Mouse (Mus musculus): ENCODE data around the gene Akirin1.

DNA sequence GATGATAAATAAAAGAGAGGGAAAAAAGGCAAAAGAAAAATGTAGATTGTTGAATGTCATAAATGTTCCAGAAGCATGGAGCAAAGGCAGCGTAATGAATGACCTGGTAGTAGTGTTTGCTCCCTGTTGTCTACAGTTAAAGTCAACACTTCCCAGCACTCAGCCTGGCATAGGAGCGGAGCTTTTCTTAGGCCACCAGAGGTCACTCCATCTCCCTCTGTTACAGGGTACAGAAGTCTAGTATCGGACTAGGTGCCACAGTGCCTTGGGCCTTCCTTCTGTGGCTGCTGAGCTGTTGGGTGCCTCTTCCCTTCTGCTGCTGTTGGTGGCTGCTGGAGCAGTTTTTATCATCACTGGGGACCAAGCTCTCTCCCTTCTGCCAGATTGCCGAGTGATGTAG lies 8.2 kb upstream of the Akirin1 start:
- TF ChIP-seq CTCF (IDR thresholded peaks at IDR 0.05; ENCODE audit: low read depth, low read length) (no peak), TAL1 (conservative IDR thresholded peaks at IDR 0.05; ENCODE audit: low read depth, low read length) (no peak)

Measured in G1E (cell line).